Mouse (Mus musculus) ES-E14 (cell line): Measurements from ENCODE around the gene Slc12a5.

Experiments used
- MAFK ChIP-seq: IDR thresholded peaks from 2 replicates; pipeline ENCODE4 v1.6.1; 2014; ENCODE audit warnings: mild to moderate bottlenecking, low read depth, low read length, inconsistent platforms; ENCODE audit not compliant: insufficient read depth
- ZNF384 ChIP-seq: IDR thresholded peaks from 2 replicates; pipeline ENCODE4 v1.6.1; 2012; ENCODE audit warnings: low read depth, low read length, inconsistent platforms

GRCm38 (mm10) chr2:164961506-164962182 is 1.0 kb downstream of the Slc12a5 start:
- no peak for TF ChIP-seq MAFK
- TF ChIP-seq ZNF384, result no peak
